Mouse (Mus musculus) heart, adult 2 months (tissue): Measurements from ENCODE around the gene Nup210l.

Experiments
- CTCF ChIP-seq: fragments of 200-600 bp; IDR thresholded peaks from 2 replicates; pipeline ENCODE4 v1.8.1; 2022; ENCODE audit warnings: antibody characterized with exemption, mild to moderate bottlenecking, moderate library complexity
- EP300 ChIP-seq: fragments of 200-500 bp; IDR thresholded peaks from 2 replicates; pipeline ENCODE4 v1.6.1; 2011; ENCODE audit warnings: low read depth, low read length, control low read depth; ENCODE audit not compliant: insufficient read depth
- POLR2A ChIP-seq: fragments of 200-500 bp; IDR thresholded peaks from 2 replicates; pipeline ENCODE4 v1.6.1; 2011; ENCODE audit warnings: mild to moderate bottlenecking, low read depth, low read length, control low read depth; ENCODE audit not compliant: insufficient read depth

- TF ChIP-seq CTCF (no peak), EP300 (no peak), POLR2A (no peak)
Observed at GRCm38 (mm10) chr3:90125710-90126109, 21.8 kb downstream of the Nup210l start.
